Mouse (Mus musculus) small intestine, adult 2 months (tissue): ENCODE data around the gene Adgrl4.

Experiments
- CTCF ChIP-seq: fragments of 200-500 bp; IDR thresholded peaks from 2 replicates; pipeline ENCODE4 v1.5.1; 2012; ENCODE audit warnings: low read depth, mild to moderate bottlenecking, control low read depth, inconsistent platforms, low read length, moderate library complexity, mixed read lengths; ENCODE audit not compliant: insufficient replicate concordance, insufficient read length; ENCODE audit errors: extremely low read depth
- POLR2A ChIP-seq: fragments of 200-500 bp; IDR thresholded peaks from 2 replicates; pipeline ENCODE4 v1.6.1; 2012; ENCODE audit warnings: low read depth, mild to moderate bottlenecking, control low read depth, inconsistent platforms, low read length, moderate library complexity

GRCm38 (mm10) chr3:151416931-151417330 lies 20.8 kb upstream of the Adgrl4 start:
- no peak for TF ChIP-seq CTCF
- no peak for TF ChIP-seq POLR2A
